Mouse (Mus musculus): ENCODE measurements around the gene Sbno2. TPM values are rescaled to one million over a fixed set of nuclear protein-coding genes. Genes with fewer than 3 reads are reported as not detected.
A peak's percentile ranks its signal among the peaks of the same experiment; 100 is the strongest.

Gene Sbno2
- polyA plus RNA-seq, 1 experiment from 2014 or later: 11.8 TPM

DNA sequence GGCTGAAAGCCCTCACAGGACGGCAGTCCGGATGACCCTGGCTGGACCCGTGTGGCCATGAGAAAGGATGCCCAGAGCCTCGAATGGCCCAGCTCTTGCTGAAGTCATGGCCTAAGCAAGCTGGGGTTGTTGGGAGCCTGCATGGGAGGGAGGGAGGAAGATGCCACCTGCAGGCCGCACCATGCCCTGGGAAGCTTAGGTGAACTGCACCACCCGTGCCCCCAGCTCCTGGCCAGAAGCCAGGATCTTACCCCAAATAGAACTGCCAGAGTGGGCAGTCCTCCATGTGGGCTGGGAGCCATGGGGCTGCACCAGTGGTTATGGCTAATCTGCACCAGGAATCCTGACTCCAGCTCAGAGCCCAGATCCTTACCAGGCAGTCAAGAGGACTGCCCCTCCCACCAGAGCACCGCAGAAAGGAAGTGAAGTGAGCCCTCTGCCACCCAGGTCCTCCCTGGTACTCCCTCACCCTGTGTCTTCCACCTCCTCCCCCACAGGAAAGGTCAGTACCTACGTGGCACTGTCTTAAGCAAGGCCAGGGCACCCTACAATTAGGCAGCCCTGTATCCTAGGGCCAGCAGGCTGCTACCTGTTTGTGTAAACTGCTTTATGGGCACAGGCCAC, 28.0 kb upstream of the Sbno2 start:
- no peak overlapping the region for H3K4me3 ChIP-seq (ENCODE audit: low read depth, low read length)
- H3K36me3 ChIP-seq (ENCODE audit: control insufficient read depth, insufficient read depth): peaks cover 27% of the 10 kb centered on the region
- ATAC-seq (ENCODE audit: low read depth): no peak
- WGBS (ENCODE audit: insufficient replicate concordance): 59% methylated on average over 8 of the region's 8 CpGs
- H3K4me1 ChIP-seq (ENCODE audit: control insufficient read depth, low read depth, low read length): peaks cover 28% of the 10 kb centered on the region
- H3K27me3 ChIP-seq (ENCODE audit: control insufficient read depth, insufficient read depth, low read depth, low read length): peaks cover 34% of the 10 kb centered on the region
- no peak overlapping the region for H3K9ac ChIP-seq (ENCODE audit: low read depth, low read length)
- H3K9me3 ChIP-seq (replicated peaks; ENCODE audit: control insufficient read depth, low read length): no peaks in the 10 kb centered on the region
- no peak overlapping the region for H3K4me2 ChIP-seq (ENCODE audit: low read depth, low read length)
- no peak overlapping the region for H3K27ac ChIP-seq (ENCODE audit: low read length)

GRCm38 (mm10) chr10:80131952-80132350, 26.6 kb upstream of the Sbno2 start:
- Histone ChIP-seq H3K36me3 (ENCODE audit: control insufficient read depth, insufficient read depth) (peaks cover 41% of the 10 kb centered on the region), H3K4me3 (ENCODE audit: low read depth, low read length) (no peak overlapping the region), H3K9me3 (replicated peaks; ENCODE audit: control insufficient read depth, low read length) (no peaks in the 10 kb centered on the region), H3K4me2 (ENCODE audit: low read depth, low read length) (no peak overlapping the region), H3K4me1 (ENCODE audit: control insufficient read depth, low read depth, low read length) (peaks cover 18% of the 10 kb centered on the region), H3K27ac (ENCODE audit: low read length) (no peak overlapping the region), H3K9ac (ENCODE audit: low read depth, low read length) (no peak overlapping the region), H3K27me3 (ENCODE audit: control insufficient read depth, insufficient read depth, low read depth, low read length) (peaks cover 20% of the 10 kb centered on the region)
- 59% methylated on average over 27 of the region's 27 CpGs for WGBS (ENCODE audit: insufficient replicate concordance)
- no peak for ATAC-seq (ENCODE audit: low read depth)

DNA sequence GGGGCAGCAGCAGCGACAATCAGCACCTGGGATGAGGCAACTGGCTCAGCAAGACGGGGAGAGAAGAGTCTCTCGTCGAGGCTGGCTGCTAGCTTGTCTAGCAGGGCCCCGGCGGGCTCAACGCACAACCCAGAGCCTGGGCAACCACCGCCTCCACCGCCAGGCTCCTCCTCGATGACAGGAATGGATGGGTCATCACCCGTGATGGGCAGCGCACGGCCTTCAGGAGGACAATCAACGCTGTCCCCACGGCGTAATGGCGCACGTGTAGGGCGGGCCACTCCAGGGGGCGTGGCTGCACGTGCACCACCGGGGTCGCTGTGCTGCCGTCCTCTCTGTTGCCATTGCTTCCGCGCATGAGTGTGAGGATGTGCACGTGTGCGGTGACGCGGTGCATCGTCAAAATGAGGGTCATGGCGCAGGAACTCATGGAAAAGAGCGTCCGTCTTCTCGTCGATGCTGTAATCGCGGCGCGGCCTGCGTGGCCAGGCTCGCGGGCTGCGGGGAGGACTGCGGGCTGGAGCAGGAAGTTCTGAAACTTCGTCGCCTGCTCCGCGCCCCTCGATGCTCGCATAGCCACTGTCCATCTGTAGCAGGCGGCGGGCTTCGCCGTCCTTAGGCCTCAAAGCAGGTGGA, 26.1 kb upstream of the Sbno2 start:
- ATAC-seq (ENCODE audit: low read depth): no peak
- Histone ChIP-seq H3K9ac (ENCODE audit: low read depth, low read length) (no peak overlapping the region), H3K4me2 (ENCODE audit: low read depth, low read length) (0 out of 2 replicates have a peak overlapping the region, but pooled peaks have one; percentile 13), H3K4me1 (ENCODE audit: control insufficient read depth, low read depth, low read length) (peaks cover 19% of the 10 kb centered on the region), H3K9me3 (replicated peaks; ENCODE audit: control insufficient read depth, low read length) (no peaks in the 10 kb centered on the region), H3K36me3 (ENCODE audit: control insufficient read depth, insufficient read depth) (peaks cover 46% of the 10 kb centered on the region), H3K4me3 (ENCODE audit: low read depth, low read length) (no peak overlapping the region), H3K27me3 (ENCODE audit: control insufficient read depth, insufficient read depth, low read depth, low read length) (peaks cover 15% of the 10 kb centered on the region), H3K27ac (ENCODE audit: low read length) (no peak overlapping the region)
- 33% methylated on average over 55 of the region's 55 CpGs for WGBS (ENCODE audit: insufficient replicate concordance)

DNA sequence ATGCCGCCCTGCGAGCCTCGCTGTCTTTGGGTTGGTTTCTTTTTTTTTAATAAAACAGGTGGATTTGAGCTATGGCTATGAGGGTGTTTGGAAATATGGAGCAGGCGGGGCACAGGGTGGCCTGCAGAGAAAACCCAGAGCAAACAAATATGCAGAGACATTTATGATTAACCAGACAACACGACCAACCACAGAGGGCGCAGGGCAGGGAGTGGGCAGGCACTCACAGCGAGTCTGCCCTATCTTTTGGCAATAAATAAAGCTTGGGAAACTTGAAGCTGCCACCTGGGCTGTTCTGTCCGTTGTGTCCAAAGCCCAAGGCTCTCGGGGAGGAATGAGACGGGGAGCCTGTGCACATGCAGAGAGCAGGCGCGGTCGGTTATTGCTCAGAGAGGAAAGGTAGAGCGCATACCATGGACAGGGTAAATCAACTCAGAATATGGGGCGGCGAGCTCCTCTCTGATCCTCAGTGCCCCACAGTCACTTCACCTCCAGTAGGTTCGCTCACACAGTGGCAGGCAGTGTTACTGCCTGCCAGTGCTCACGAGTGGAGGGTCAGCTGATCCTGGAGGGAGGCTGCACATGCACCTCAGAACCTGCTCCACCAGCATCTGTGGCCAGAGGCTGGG, 25.1 kb upstream of the Sbno2 start:
- peak; percentile 38 for ATAC-seq (ENCODE audit: low read depth)
- peaks cover 55% of the 10 kb centered on the region for H3K36me3 ChIP-seq (ENCODE audit: control insufficient read depth, insufficient read depth)
- no peaks in the 10 kb centered on the region for H3K9me3 ChIP-seq (replicated peaks; ENCODE audit: control insufficient read depth, low read length)
- H3K4me1 ChIP-seq (ENCODE audit: control insufficient read depth, low read depth, low read length): peaks cover 28% of the 10 kb centered on the region
- H3K9ac ChIP-seq (ENCODE audit: low read depth, low read length): no peak overlapping the region
- no peak overlapping the region for H3K4me3 ChIP-seq (ENCODE audit: low read depth, low read length)
- peak overlapping the region; percentile 50; the same call in 1 of the 2 replicates for H3K27ac ChIP-seq (ENCODE audit: low read length)
- H3K4me2 ChIP-seq (ENCODE audit: low read depth, low read length): no peak overlapping the region
- peaks cover 5% of the 10 kb centered on the region for H3K27me3 ChIP-seq (ENCODE audit: control insufficient read depth, insufficient read depth, low read depth, low read length)
- 78% methylated on average over 18 of the region's 18 CpGs for WGBS (ENCODE audit: insufficient replicate concordance)

DNA sequence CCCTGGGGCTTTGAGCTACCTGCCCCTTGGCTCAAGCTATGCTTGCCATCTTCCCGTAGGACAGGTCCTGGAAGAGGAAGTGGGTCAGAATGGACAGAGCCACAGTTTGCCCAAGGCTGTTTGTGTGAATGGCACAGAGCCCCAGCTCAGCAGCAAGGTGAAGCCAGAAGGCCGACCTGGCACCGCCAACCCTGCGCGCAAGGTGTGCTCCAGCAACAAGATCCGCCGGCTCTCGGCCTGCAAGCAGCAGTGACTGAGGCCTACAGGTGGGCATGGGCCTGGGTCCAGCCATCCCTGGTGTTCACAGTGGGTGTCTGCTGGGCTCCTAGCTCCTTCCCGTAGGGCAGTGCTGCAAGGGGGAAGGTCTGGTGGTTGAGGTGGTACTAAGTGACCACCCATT, 24.5 kb upstream of the Sbno2 start:
- WGBS (ENCODE audit: insufficient replicate concordance): 89% methylated on average over 9 of the region's 9 CpGs
- no peak overlapping the region for H3K4me3 ChIP-seq (ENCODE audit: low read depth, low read length)
- peaks cover 62% of the 10 kb centered on the region for H3K36me3 ChIP-seq (ENCODE audit: control insufficient read depth, insufficient read depth)
- no peak for ATAC-seq (ENCODE audit: low read depth)
- H3K4me2 ChIP-seq (ENCODE audit: low read depth, low read length): no peak overlapping the region
- no peak overlapping the region for H3K27ac ChIP-seq (ENCODE audit: low read length)
- H3K27me3 ChIP-seq (ENCODE audit: control insufficient read depth, insufficient read depth, low read depth, low read length): peaks cover under 1% of the 10 kb centered on the region
- H3K4me1 ChIP-seq (ENCODE audit: control insufficient read depth, low read depth, low read length): peaks cover 35% of the 10 kb centered on the region
- H3K9me3 ChIP-seq (replicated peaks; ENCODE audit: control insufficient read depth, low read length): no peaks in the 10 kb centered on the region
- no peak overlapping the region for H3K9ac ChIP-seq (ENCODE audit: low read depth, low read length)

DNA sequence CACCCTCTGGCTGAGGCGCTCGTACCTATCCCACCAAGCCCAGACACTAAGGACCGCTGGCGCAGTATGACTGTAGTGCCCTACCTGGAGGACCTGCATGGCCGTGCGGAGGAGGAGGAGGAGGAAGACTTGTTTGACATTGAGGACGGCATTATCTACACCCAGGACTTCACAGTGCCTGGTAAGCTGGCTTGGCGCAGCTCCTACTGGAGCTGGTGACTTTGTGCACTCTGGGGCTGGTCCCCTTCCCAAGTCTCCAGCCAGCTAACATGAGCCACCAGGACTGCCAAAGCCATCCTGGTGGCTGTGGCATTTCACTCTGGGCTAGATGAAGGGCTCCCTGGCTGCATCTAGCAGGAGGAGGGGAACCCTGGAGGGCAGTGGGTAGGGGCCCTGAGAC, 22.5 kb upstream of the Sbno2 start:
- Histone ChIP-seq H3K4me2 (ENCODE audit: low read depth, low read length) (no peak overlapping the region), H3K4me1 (ENCODE audit: control insufficient read depth, low read depth, low read length) (peaks cover 54% of the 10 kb centered on the region), H3K4me3 (ENCODE audit: low read depth, low read length) (no peak overlapping the region), H3K9me3 (replicated peaks; ENCODE audit: control insufficient read depth, low read length) (no peaks in the 10 kb centered on the region), H3K27ac (ENCODE audit: low read length) (no peak overlapping the region), H3K27me3 (ENCODE audit: control insufficient read depth, insufficient read depth, low read depth, low read length) (no peaks in the 10 kb centered on the region), H3K9ac (ENCODE audit: low read depth, low read length) (no peak overlapping the region), H3K36me3 (ENCODE audit: control insufficient read depth, insufficient read depth) (peaks cover 70% of the 10 kb centered on the region)
- ATAC-seq (ENCODE audit: low read depth): no peak
- 94% methylated on average over 8 of the region's 8 CpGs for WGBS (ENCODE audit: insufficient replicate concordance)

DNA sequence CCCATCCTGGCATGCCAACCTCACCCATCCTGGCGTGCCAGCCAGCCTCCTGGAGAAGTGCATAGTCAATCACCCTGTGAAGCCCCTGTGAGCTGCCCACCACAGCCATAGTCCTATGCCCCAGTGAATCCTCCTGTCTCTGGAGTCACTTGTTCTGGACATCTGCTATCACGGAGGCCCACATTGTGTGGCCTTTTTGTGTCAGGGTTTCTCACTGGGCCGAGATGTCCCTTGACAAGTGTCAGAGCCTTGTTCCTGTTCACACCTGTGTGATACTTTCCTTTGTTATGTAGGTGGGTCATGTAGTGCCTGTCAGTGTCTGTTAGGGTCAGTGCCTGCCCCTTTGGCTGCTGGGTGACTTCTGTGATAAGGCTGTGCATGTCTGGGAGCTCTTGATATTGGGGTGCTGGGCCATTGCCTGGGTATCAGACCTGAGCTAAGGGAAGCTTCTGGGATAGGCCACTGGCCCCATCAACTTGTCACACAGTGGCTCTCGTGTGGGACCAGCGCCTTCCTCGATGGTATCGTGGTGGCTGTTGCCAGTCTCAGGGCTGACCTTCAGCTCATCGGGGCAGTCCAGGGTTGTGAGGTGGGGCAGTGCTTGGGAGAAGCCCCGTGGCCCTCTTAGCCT, 18.7 kb upstream of the Sbno2 start:
- Histone ChIP-seq H3K4me1 (ENCODE audit: control insufficient read depth, low read depth, low read length) (peaks cover 76% of the 10 kb centered on the region), H3K4me2 (ENCODE audit: low read depth, low read length) (peak overlapping the region; percentile 57), H3K9ac (ENCODE audit: low read depth, low read length) (peak overlapping the region; percentile 34), H3K27ac (ENCODE audit: low read length) (peak overlapping the region; percentile 88), H3K27me3 (ENCODE audit: control insufficient read depth, insufficient read depth, low read depth, low read length) (no peaks in the 10 kb centered on the region), H3K4me3 (ENCODE audit: low read depth, low read length) (peak overlapping the region; percentile 35), H3K36me3 (ENCODE audit: control insufficient read depth, insufficient read depth) (peaks cover 75% of the 10 kb centered on the region), H3K9me3 (replicated peaks; ENCODE audit: control insufficient read depth, low read length) (no peaks in the 10 kb centered on the region)
- peak; percentile 89 for ATAC-seq (ENCODE audit: low read depth)
- WGBS (ENCODE audit: insufficient replicate concordance): 48% methylated on average over 9 of the region's 9 CpGs

DNA sequence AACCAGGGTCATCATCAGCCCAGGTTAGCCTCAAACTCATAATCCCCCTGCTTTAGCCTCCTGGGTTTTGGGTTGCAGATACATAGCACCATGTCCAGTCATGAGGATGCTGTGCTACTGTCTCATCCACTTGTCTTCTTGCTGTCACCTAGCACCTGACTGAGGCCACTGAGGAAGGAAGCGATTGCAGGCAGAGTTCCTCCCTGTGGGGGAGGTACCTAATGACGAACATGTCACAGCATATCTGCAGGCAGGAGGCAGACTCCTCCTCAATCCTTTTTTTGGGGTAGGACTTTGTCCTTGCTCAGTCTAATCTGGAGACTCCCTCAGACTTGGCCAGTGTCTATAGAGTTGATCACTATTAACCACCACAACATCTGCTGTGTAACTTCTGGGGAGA, 16.3 kb upstream of the Sbno2 start:
- H3K27ac ChIP-seq (ENCODE audit: low read length): no peak overlapping the region
- H3K4me3 ChIP-seq (ENCODE audit: low read depth, low read length): no peak overlapping the region
- no peaks in the 10 kb centered on the region for H3K9me3 ChIP-seq (replicated peaks; ENCODE audit: control insufficient read depth, low read length)
- peaks cover 87% of the 10 kb centered on the region for H3K4me1 ChIP-seq (ENCODE audit: control insufficient read depth, low read depth, low read length)
- no peaks in the 10 kb centered on the region for H3K27me3 ChIP-seq (ENCODE audit: control insufficient read depth, insufficient read depth, low read depth, low read length)
- H3K9ac ChIP-seq (ENCODE audit: low read depth, low read length): no peak overlapping the region
- H3K4me2 ChIP-seq (ENCODE audit: low read depth, low read length): no peak overlapping the region
- 50% methylated on average over 2 of the region's 2 CpGs for WGBS (ENCODE audit: insufficient replicate concordance)
- peaks cover 60% of the 10 kb centered on the region for H3K36me3 ChIP-seq (ENCODE audit: control insufficient read depth, insufficient read depth)
- no peak for ATAC-seq (ENCODE audit: low read depth)
